Mouse (Mus musculus) fat pad, adult 2 months (tissue): ENCODE measurements around the gene Mertk.

Experiments
- DNase-seq: peaks from one replicate; pipeline ENCODE4 v3.0.0-alpha.2; 2011; ENCODE audit warnings: low read depth, low spot score; ENCODE audit errors: extremely low read depth

Mertk gene

DNA sequence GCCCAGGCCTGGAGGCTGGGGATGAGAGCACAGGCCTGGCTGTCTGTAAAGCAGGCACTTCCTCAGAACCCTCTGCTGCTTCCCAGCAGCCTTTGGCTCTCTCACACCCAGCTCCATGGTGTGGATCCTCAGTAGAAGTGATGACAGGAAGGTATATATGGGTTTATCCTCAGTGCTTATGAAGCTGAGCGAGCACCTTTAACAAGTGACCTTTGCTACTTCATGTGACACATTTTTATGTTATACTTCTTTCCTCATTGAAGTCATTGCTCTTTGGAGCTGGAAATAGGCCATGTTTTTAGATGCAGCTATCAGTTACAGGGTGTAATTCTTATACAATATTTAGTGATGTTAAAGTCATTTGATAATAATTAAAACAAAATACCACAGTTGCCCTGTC is 67.0 kb downstream of the Mertk start:
- DNase-seq = no peak

DNA sequence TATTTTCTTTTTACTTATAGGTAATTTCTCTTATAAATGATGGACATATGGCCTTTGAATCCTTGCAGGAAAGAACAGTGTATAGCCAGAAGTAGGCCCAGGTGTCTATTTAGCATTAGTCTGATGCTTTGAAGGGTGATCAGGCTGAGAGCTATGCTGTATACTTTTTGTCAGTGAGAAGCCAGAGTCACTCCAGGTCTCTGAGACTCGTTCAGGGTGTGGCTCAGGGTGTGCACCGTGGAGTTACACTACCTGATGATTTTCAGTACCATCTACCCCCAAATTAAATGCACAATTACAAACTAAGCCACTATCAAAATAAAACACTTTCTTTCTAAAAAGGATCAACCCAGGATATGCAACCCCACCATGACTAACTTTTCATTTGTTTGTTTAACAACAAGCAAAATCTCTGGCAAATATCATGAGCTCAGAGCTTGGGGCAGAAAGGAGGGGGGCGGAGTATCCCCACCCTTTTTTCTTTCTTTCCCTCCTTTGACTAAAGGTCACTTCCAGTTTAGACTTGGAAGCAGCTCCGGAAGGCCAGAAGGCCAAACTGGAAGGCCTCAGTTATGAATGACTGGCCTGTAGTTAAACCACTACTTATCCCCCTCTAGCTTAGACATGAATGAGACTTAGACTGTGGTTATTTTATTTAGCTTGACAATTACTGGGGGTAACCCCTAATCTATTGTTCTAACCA is 69.9 kb downstream of the Mertk start:
- no peak for DNase-seq

DNA sequence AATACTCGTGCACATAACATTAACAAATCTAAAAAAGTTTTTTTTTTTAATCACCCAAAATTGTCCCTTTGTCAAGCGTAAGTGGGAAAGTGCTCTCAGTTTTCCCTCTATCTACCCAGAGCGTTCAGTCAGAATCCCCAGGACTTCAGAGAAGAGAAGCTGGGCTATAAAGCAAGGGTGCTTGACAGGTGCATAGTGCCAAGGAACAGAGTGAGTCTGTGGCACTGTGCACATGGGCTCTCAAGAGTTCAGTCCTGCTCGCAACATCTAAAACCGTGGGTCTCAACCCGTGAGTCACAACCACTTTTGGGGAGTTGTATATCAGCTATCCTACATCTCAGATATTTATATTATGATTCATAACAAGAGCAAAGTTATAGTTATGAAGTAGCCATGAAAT is 71.8 kb downstream of the Mertk start:
- no peak for DNase-seq

DNA sequence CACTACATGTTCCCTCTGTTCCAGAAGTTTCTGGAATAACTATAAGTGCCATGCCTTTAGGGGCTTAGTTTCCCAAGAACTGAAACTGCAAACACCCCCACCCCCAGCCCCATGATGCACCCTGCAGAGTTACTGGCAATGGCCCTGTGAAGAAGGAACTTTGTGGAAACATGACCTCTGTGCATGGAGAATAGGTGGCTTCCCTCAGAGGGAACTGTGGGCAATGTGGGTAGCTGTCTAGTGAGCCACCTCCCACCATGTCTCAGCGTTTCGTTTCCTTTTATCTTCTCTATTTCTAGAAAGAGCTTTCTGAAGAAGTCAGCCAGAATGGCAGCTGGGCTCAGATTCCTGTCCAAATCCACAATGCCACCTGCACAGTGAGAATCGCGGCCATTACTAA is 72.3 kb downstream of the Mertk start:
- DNase-seq = no peak

DNA sequence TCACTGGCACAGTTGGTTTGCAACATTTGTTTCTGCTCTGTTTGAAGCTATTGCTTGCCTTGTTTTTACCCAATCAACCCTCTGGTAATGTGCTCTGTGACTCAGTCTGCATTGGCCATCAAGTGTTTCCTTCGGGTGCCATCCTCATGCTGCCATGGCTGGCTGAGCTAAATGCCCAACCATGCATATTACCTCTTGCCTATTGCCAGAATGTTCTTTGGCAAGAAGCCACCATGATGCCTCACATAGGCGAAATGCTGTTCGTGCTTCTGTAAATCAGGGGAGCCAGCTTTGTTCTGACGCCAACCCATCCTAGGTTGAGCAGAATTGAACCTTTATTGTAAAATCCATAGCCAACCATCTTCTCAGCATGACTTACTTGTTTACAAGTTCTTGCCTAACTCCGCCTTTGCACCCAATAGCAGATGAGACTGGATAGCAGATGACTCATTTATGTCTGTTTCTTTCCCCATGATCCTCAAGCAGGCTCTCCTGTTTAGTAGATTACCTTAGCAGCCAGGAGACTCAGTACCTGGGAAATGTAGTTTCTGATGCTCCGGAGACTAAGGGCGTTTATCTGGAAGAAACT is 73.1 kb downstream of the Mertk start:
- no peak for DNase-seq

DNA sequence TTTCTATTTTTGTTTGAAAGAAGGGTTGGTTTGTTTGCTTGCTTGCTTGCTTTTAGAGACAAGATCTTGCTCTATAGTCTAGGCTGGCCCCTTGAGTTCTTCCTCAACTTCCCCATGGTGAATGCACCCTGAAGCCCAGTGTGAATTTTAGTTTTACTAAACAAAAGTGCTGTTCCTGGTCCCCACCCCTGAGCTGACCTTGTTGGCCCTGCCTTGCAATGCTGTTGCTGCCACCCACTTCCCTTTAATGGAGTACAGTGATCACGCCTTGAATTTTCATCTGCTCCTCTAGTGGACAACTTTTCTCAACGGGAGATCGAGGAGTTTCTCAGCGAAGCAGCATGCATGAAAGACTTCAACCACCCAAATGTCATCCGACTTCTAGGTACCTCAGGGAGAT is 83.5 kb downstream of the Mertk start:
- no peak for DNase-seq

DNA sequence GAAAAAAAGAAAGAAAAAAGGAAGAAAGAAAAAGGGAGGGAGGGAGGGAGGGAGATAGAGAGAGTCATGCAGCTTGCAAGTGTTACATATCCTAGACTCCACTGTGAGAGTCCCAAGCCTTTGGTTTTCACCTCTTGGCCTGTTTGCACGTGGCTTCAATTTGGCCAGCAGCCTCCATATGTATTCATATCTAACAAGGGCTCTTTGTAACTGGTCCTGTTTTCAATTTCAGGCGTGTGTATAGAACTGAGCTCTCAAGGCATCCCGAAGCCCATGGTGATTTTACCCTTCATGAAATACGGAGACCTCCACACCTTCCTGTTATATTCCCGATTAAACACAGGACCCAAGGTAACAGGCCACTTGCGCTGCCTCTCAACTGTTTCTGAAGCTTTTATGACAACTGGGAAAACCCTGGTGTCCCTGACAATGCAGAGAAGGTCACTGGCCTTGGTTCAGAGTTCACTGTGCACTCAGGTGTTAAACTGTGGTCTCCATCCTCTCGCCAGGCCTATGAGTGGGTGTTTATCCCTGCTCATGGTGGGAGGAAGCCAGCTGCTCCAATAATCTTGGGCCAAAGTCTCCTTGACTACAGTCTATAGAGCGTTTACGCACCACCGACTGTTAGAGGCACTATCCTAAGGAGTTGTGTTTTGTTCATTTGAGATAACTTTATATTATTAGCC is 85.0 kb downstream of the Mertk start:
- no peak for DNase-seq

DNA sequence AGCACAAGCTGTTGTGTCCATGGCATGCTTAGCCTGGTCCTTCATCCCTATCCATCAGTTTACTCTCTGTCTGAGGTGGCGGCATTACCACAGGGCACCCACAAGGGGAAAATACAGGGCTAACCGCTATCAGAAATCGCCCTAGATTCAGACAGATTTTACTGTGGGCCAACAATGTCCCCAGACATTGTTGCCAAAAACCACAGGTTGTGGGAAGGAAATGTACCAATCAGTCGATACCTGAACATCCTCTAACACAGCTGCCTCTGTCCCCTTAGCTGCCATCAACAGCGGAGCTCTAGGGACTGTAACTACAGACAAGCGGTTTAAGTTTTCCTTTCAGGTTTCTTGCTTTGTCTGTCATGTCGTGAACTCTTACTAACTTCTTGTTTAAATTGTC is 86.1 kb downstream of the Mertk start:
- no peak for DNase-seq

DNA sequence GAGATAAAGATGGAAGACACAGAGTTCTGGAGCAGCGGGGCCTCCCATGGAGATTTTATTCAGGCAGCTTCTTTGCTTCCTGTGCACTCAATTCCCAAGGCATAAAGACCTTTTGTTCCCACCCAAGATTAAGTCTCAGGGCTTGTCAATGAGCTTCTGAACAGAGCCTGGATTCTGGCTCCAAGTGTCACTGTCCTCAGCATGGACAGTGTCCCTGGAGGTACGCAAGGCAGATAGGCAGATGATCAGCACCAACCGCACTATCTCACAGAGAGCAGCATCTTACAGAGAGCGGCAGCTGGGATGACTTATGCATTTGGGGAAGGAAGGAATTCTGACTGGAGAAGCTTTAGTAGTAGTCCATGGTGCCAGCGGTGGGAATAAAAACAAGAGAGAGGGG is 87.6 kb downstream of the Mertk start:
- DNase-seq = no peak

DNA sequence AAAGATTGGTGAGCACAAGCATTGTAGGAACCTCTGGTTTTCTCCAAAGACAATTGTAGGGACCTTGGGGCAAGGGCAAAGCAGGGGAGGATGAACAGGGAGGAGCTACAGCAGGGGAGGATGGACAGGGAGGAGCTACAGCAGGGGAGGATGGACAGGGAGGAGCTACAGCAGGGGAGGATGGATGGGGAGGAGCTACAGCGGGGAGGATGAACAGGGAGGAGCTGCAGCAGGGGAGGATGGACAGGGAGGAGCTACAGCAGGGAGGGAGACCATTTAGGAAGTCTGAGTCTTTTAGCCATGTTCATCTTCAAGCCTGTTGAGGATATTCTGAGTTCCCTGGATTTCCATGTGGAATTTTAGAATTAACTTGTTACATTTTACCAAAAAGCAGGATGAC is 88.0 kb downstream of the Mertk start:
- DNase-seq = no peak

DNA sequence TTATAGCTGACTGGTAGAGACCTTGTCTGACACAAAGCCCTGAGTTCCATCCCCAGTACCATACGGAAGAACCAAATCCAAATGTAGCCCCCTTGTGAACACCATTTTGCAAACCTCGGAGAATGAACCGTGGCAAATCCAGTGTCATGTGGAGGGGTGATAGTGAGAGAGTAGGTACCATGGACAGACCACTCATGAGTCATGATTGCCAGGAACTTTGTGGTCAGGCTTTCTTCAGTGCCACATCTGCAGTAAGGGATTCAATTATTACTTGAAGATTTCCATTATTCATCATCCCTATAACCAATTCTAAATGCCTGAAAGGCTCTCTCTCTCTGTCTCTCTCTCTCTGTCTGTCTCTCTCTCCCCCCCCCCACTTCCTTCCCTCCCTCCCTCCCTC is 89.0 kb downstream of the Mertk start:
- no peak for DNase-seq

DNA sequence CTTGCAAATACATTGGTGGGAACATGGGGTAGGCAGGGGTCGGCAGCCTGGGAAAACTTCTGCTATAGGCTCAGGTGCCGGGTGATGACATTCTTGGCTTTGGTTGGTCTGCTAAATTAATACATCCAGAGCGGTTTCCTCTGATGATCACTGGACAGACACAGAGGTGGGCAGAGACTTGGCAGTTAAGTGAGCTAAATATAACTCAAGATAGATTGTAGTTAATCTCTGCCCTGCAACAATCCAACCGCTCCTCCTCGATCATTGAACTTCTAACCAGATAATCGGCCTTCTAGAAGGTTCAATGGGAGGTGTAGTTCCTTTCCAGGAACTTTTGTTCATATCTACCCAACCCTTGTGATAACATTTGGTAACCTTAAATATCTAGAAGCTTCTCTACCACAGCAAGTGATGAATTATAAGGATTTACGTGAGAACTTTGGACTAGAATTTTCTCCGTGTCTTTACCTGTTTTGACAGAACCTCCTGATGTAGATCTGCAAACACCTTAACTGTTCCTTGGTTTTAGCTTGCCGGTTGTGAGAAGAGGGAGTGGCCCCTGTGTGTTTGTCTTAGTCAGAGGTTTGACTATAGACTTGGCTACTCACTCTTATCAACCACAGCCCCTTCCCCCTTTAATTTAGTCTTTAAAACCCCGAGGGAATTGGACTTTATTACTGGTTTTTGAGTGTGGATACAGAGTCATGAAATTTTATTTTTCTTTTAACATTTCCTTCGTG is 92.3 kb downstream of the Mertk start:
- no peak for DNase-seq

DNA sequence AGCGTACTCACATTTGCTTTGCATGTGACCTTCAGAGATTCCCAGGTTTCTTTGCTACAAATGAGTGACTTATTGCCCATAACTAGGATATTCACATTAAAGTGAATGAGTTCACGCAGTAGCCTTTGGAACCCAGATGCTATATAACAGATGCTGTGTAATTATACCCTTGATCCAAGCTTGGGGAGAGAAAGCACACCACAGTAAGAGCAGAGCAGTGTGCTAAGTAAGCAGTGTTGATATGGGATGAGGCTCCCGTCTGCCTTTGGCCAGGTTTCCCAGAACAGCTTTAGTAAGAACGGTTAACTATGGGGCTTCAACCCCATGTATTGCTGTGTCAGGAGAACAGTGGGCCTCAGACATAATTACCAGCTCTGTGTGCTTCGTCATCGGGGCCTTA is 95.2 kb downstream of the Mertk start:
- no peak for DNase-seq

DNA sequence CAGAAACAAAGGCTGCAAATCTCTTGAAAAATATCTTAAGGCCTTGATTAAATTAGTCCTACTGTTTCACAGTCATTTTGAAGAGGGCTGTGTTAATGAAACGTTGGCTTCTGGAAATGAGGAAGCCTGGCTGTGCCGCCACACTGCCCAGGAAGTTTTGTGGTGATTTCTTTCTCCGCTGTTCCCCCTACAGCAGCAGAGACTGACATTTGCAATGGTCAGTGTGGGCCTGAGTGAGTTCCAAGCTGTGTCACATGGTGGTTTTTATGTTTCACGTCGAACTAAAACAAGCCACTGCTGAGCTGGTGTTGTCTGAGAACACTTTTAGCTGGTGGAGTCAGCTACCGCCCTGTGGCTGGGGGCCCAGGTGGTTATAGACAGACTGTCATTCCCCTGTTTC is 97.7 kb downstream of the Mertk start:
- no peak for DNase-seq

DNA sequence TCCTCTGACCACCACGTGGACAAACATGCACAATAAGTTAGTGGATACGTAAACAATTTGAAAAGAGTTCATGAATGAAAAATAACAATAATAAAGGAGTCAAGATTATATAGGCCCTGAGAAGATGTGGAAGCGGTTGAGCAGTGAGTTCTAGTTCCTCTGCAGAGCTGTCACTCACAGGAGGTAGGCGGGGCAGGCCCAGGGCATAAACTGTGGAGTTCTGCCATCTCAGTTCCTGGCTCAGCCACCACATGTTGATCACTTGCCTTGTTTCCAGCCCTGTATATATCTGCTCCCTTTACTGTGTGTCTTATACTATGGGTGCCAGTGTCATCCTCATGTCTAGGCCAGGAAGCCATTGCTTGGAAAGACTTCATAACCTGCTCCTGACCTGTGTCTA is 104.7 kb downstream of the Mertk start:
- no peak for DNase-seq

DNA sequence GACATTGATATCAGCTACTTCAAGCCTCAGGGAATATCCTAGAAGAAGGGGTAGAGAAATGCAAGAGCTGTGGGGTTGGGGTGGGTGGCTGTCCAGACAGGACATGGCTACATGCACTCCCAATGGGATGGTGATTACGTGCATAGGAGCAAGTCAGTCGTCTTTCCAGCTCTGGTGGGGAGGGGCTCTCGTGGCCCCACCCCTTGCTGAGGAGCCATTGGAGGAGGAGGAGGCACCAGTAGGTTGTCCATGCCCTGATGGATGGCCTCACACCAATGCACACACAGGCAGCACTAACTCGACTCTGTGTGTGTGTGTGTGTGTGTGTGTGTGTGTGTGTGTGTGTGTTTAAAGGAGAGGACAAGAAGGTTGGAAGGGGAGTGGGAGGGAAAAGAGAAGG is 106.6 kb downstream of the Mertk start:
- no peak for DNase-seq

DNA sequence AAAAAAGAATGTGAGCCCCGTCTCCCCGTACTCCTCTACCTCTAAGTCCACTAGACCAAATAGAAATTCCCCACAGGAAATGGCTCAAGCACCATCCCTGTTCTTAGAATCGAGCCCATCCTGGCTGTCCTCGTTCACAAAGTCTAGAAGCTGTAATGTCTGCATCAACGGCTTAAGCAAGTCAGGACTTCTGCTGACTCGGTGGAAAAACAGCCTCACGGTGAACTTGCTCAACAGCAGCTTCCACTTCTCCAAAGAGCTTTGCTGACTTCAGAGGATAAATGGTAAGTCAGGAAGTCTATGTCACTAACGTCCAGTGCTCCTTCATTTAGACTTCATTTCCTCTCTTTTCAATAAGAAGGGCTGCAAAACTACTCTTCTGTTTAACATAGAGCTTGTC is 107.8 kb downstream of the Mertk start:
- DNase-seq = no peak

DNA sequence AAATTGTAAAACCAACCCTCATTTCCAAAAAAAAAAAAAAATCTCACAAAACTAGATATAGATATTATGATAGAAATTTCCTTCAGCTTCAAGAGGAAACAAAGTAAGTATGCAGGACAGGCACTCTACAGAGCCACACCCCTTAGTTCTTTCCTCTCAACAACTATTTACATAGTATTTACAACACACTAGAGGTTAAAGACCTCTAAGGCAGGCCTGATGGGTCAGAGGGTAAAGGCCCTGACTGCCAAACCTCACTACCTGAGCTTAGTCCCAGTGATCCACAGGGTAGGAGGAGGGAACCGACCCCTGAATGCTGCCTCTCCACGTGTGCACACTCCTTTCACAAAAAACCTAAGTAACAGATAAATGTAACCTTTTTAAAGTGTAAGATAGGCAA is 114.0 kb downstream of the Mertk start:
- no peak for DNase-seq

DNA sequence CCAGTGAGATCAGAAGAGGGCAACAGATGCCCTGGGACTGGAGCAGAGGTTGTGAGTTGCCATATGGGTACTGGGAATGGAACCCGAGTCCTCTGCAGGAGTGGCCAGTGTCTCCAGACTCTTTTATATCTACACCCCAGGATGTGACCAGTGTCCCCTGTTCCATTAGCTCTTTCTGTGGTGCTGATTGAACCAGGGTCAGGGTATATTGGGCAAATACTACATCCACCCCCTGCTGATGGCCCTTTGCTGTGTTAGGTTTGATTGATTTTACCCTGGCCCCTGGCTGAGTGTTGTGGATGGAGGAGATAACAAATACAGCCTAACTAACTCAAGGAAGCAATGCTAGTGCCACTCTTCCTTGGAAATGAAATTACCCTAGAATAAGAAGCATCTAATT is 117.6 kb downstream of the Mertk start:
- no peak for DNase-seq

DNA sequence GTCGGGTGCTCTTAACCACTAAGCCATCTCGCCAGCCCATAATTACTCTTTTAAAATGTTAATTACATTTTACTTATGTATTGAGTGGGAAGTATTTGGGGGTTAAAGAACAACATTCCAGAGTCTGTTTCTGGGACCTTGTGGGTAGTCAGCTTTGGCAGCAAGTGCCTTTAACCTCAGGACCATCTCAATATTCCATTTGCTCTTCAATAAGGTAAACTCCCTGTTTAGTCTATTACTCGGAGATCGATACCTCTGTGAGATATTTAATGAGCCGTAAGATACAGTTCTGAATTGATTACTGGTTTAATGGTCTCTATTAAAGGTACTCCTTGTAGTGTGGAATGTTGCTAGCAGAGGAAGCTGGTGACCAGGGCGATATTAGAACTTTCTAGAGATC is 118.2 kb downstream of the Mertk start:
- DNase-seq = no peak

DNA sequence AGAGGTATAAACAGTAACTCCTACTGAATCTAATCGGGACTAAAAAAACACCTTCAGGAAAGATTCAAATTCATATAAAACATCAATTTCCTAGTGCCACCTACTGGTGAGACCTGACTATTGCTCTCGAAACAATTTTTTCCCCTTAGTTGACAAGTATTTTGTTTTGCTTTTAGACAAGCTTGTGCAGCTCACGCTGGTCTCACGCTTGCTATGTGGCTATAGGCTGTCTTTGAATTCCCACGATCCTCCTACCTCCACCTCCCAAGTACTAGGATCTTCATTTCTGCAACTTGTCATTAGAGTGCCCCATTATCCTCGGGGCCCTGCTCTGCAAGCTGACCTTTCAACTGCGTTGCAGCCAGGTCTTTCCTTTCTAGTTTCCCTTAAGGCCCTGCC is 118.6 kb downstream of the Mertk start:
- no peak for DNase-seq
